Mouse (Mus musculus): ENCODE results near the gene Miga1. TPM values are rescaled to one million over a fixed set of nuclear protein-coding genes. Genes with fewer than 3 reads are reported as not detected.

The Miga1 gene
- polyA plus RNA-seq, 1 experiment from 2014 or later: 14.6 TPM

- WGBS: 43% methylated on average over 3 of the region's 3 CpGs
- no peaks in the 10 kb centered on the region for H3K27me3 ChIP-seq (ENCODE audit: insufficient read depth, low read length)
- no peak overlapping the region for H3K27ac ChIP-seq
- ATAC-seq (replicated peaks; ENCODE audit: low FRiP score, low read depth) (no peak), DNase-seq (ENCODE audit: low spot score) (no peak)
- peak overlapping the region; percentile 83 for H3K9ac ChIP-seq (ENCODE audit: low read depth, low read length)
- no peaks in the 10 kb centered on the region for H3K36me3 ChIP-seq (ENCODE audit: insufficient read depth, low read length)
- no peak for TF ChIP-seq CTCF (IDR thresholded peaks at IDR 0.05; ENCODE audit: low read depth)
- no peaks in the 10 kb centered on the region for H3K9me3 ChIP-seq (replicated peaks; ENCODE audit: low read length)
- peak overlapping the region; percentile 52 for H3K4me2 ChIP-seq (ENCODE audit: low read length)
- H3K4me3 ChIP-seq (replicated peaks; ENCODE audit: low read depth, low read length): peak overlapping the region; percentile 56
- H3K4me1 ChIP-seq (replicated peaks; ENCODE audit: insufficient read depth, low read length): peaks cover 4% of the 10 kb centered on the region; the same call in 1 of the 2 replicates
Measured at GRCm38 (mm10) chr3:152347227-152347626, 7.0 kb upstream of the Miga1 start.

- Histone ChIP-seq H3K9ac (ENCODE audit: low read depth, low read length) (peak overlapping the region; percentile 83), H3K4me1 (replicated peaks; ENCODE audit: insufficient read depth, low read length) (peaks cover 4% of the 10 kb centered on the region; the same call in 1 of the 2 replicates), H3K27ac (peak overlapping the region; percentile 65; the same call in 1 of the 2 replicates), H3K4me3 (replicated peaks; ENCODE audit: low read depth, low read length) (peak overlapping the region; percentile 56), H3K4me2 (ENCODE audit: low read length) (peak overlapping the region; percentile 52), H3K9me3 (replicated peaks; ENCODE audit: low read length) (no peaks in the 10 kb centered on the region), H3K36me3 (ENCODE audit: insufficient read depth, low read length) (no peaks in the 10 kb centered on the region), H3K27me3 (ENCODE audit: insufficient read depth, low read length) (no peaks in the 10 kb centered on the region)
- DNase-seq (ENCODE audit: low spot score) (peak; percentile 43), ATAC-seq (replicated peaks; ENCODE audit: low FRiP score, low read depth) (no peak; the same call in none of the 2 replicates)
- TF ChIP-seq CTCF (IDR thresholded peaks at IDR 0.05; ENCODE audit: low read depth): no peak
- 0% methylated on average over 30 of the region's 54 CpGs for WGBS
Measured at GRCm38 (mm10) chr3:152346633-152347141, 6.5 kb upstream of the Miga1 start.

GRCm38 (mm10) chr3:152345732-152346632 is 5.8 kb upstream of the Miga1 start, which contains the start of gene Usp33:
Gene Usp33 (plus strand): TSS chr3:152346478.
- no peaks in the 10 kb centered on the region for H3K9me3 ChIP-seq (replicated peaks; ENCODE audit: low read length)
- TF ChIP-seq CTCF (IDR thresholded peaks at IDR 0.05; ENCODE audit: low read depth): 0 out of 2 replicates have a peak, but pooled peaks have one; percentile 7
- ATAC-seq (replicated peaks; ENCODE audit: low FRiP score, low read depth): peak; percentile 96
- 9% methylated on average over 32 of the region's 44 CpGs for WGBS
- H3K27me3 ChIP-seq (ENCODE audit: insufficient read depth, low read length): no peaks in the 10 kb centered on the region
- peaks cover 4% of the 10 kb centered on the region; the same call in 1 of the 2 replicates for H3K4me1 ChIP-seq (replicated peaks; ENCODE audit: insufficient read depth, low read length)
- H3K4me3 ChIP-seq (replicated peaks; ENCODE audit: low read depth, low read length): peak within 1 kb of the TSS; percentile 56
- H3K36me3 ChIP-seq (ENCODE audit: insufficient read depth, low read length): no peaks in the 10 kb centered on the region
- H3K9ac ChIP-seq (ENCODE audit: low read depth, low read length): peak within 1 kb of the TSS; percentile 83
- H3K4me2 ChIP-seq (ENCODE audit: low read length): peak within 1 kb of the TSS; percentile 52
- peak; percentile 94 for DNase-seq (ENCODE audit: low spot score)
- H3K27ac ChIP-seq: peak within 1 kb of the TSS; percentile 65; the same call in 1 of the 2 replicates

GRCm38 (mm10) chr3:152342961-152343517 is 2.8 kb upstream of the Miga1 start:
- Histone ChIP-seq H3K4me2 (ENCODE audit: low read length) (no peak overlapping the region), H3K27me3 (ENCODE audit: insufficient read depth, low read length) (no peaks in the 10 kb centered on the region), H3K4me1 (replicated peaks; ENCODE audit: insufficient read depth, low read length) (peaks cover 9% of the 10 kb centered on the region; the same call in 1 of the 2 replicates), H3K27ac (no peak overlapping the region), H3K36me3 (ENCODE audit: insufficient read depth, low read length) (no peaks in the 10 kb centered on the region), H3K9ac (ENCODE audit: low read depth, low read length) (no peak overlapping the region), H3K9me3 (replicated peaks; ENCODE audit: low read length) (no peaks in the 10 kb centered on the region), H3K4me3 (replicated peaks; ENCODE audit: low read depth, low read length) (no peak overlapping the region)
- ATAC-seq (replicated peaks; ENCODE audit: low FRiP score, low read depth) (no peak), DNase-seq (ENCODE audit: low spot score) (no peak)
- no peak for TF ChIP-seq CTCF (IDR thresholded peaks at IDR 0.05; ENCODE audit: low read depth)
- WGBS: 91% methylated on average over 15 of the region's 15 CpGs

- no peak for DNase-seq (ENCODE audit: low spot score)
- WGBS: 90% methylated on average over 8 of the region's 8 CpGs
- 0 out of 2 replicates have a peak, but pooled peaks cover 5% of the 10 kb centered on the region for H3K4me1 ChIP-seq (replicated peaks; ENCODE audit: insufficient read depth, low read length)
- H3K4me3 ChIP-seq (replicated peaks; ENCODE audit: low read depth, low read length): no peak overlapping the region
- H3K4me2 ChIP-seq (ENCODE audit: low read length): no peak overlapping the region
- no peak overlapping the region for H3K27ac ChIP-seq
- no peaks in the 10 kb centered on the region for H3K9me3 ChIP-seq (replicated peaks; ENCODE audit: low read length)
- no peak for TF ChIP-seq CTCF (IDR thresholded peaks at IDR 0.05; ENCODE audit: low read depth)
- H3K36me3 ChIP-seq (ENCODE audit: insufficient read depth, low read length): peaks cover 9% of the 10 kb centered on the region; the same call in 1 of the 2 replicates
- no peak overlapping the region for H3K9ac ChIP-seq (ENCODE audit: low read depth, low read length)
- H3K27me3 ChIP-seq (ENCODE audit: insufficient read depth, low read length): no peaks in the 10 kb centered on the region
- ATAC-seq (replicated peaks; ENCODE audit: low FRiP score, low read depth): no peak
Measured at GRCm38 (mm10) chr3:152336085-152336484, 4.1 kb downstream of the Miga1 start.

GRCm38 (mm10) chr3:152333641-152334040 is 6.6 kb downstream of the Miga1 start:
- no peak for TF ChIP-seq CTCF (IDR thresholded peaks at IDR 0.05; ENCODE audit: low read depth)
- no peak overlapping the region for H3K4me3 ChIP-seq (replicated peaks; ENCODE audit: low read depth, low read length)
- no peak overlapping the region for H3K27ac ChIP-seq
- H3K9me3 ChIP-seq (replicated peaks; ENCODE audit: low read length): no peaks in the 10 kb centered on the region
- peaks cover 9% of the 10 kb centered on the region; the same call in 1 of the 2 replicates for H3K36me3 ChIP-seq (ENCODE audit: insufficient read depth, low read length)
- ATAC-seq (replicated peaks; ENCODE audit: low FRiP score, low read depth) (no peak), DNase-seq (ENCODE audit: low spot score) (no peak)
- no peaks in the 10 kb centered on the region for H3K4me1 ChIP-seq (replicated peaks; ENCODE audit: insufficient read depth, low read length)
- WGBS: 93% methylated on average over 10 of the region's 10 CpGs
- H3K9ac ChIP-seq (ENCODE audit: low read depth, low read length): no peak overlapping the region
- H3K27me3 ChIP-seq (ENCODE audit: insufficient read depth, low read length): no peaks in the 10 kb centered on the region
- no peak overlapping the region for H3K4me2 ChIP-seq (ENCODE audit: low read length)

Measured in kidney, postnatal 0 days (tissue).